Mouse (Mus musculus) myocyte (in vitro differentiated cells): ENCODE data around the gene Aldh16a1.

Experiments
- CEBPB ChIP-seq: IDR thresholded peaks from 2 replicates; pipeline ENCODE4 v1.6.1; 2011; ENCODE audit warnings: mild to moderate bottlenecking, moderate library complexity; ENCODE audit not compliant: poor library complexity, insufficient read depth, severe bottlenecking
- MYOG ChIP-seq, 3 experiments: IDR thresholded peaks; one replicate each; pipeline ENCODE4 v1.6.1; 2011; ENCODE audit warnings: control low read depth in 2 of 3, low read depth in 2 of 3, mild to moderate bottlenecking in 2 of 3; ENCODE audit not compliant: insufficient read length in 2 of 3, control insufficient read depth in 1 of 3, insufficient read depth in 1 of 3
- POLR2A ChIP-seq: IDR thresholded peaks from one replicate; pipeline ENCODE4 v1.6.1; 2011; ENCODE audit warnings: low read depth, mild to moderate bottlenecking, control low read depth, moderate library complexity; ENCODE audit not compliant: insufficient read length
- TCF12 ChIP-seq: IDR thresholded peaks from one replicate; pipeline ENCODE4 v1.6.1; 2011; ENCODE audit warnings: mild to moderate bottlenecking, control low read depth; ENCODE audit not compliant: poor library complexity, insufficient read depth, severe bottlenecking

GRCm38 (mm10) chr7:45148534-45149098, 5.8 kb downstream of the Aldh16a1 start:
- no peak for TF ChIP-seq TCF12
- no peak for TF ChIP-seq POLR2A
- no peak for TF ChIP-seq MYOG (IDR thresholded peaks at IDR 0.05; ENCODE audit: control insufficient read depth in 1 of 3, insufficient read depth in 1 of 3, insufficient read length in 2 of 3, low read depth in 2 of 3)
- TF ChIP-seq CEBPB = no peak
